ENCODE assay signal across 9 mouse cellular contexts in the genomic region with DNA sequence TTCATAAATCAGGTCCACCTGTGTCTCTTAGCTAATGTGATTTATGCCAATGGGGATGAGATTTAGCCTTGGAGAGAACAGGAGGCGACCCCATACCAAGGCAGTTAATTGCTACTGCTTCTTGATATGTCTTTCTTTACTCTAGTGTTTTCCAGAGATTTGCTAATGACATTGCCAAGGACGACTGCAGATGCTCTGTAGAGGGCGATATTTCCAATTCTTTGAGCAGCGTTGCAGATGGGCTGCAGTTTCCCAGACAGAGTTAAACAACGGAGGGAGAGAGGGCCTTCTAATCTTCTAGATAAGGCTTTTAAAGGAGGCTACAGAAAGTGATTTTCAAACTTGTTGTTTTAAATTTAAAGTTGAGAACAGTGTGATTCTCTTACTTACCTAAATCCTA.
DNase-seq lines count a peak whose midpoint lies in the region; ATAC-seq and TF ChIP-seq lines count a peak whose summit lies in the region.
"Had no signal": no experiment of that assay in that cellular context is flagged by ENCODE, and none has a peak within 500 bp of the region (broad histone marks: within the 10 kb centered on the region; RNA-seq: fewer than 3 reads in every experiment).

No protein-coding gene starts in this region.

- DNase-seq in forebrain, embryonic 11.5 days (ENCODE audit: low spot score) = no peak
- peak; percentile 49 for DNase-seq in limb, embryonic 14.5 days (ENCODE audit: low spot score)
- no peak for DNase-seq in limb, embryonic 10.5 days (ENCODE audit: low spot score)
- DNase-seq in CH12.LX (ENCODE audit: extremely low read depth) = no peak
- no peak for DNase-seq in Muller cell, postnatal 12 days (ENCODE audit: inconsistent ontology term)

- no peaks in the 10 kb centered on the region for H3K36me3 ChIP-seq in forebrain, embryonic 13.5 days (ENCODE audit: poor library complexity, severe bottlenecking)
- no peaks in the 10 kb centered on the region for H3K36me3 ChIP-seq in forebrain, embryonic 11.5 days (ENCODE audit: control insufficient read depth, insufficient read depth, low read length)
- no peaks in the 10 kb centered on the region for H3K36me3 ChIP-seq in limb, embryonic 14.5 days (ENCODE audit: control insufficient read depth, insufficient read depth, low read length)
- no peaks in the 10 kb centered on the region for H3K36me3 ChIP-seq in limb, embryonic 10.5 days
- no peaks in the 10 kb centered on the region for H3K36me3 ChIP-seq in CH12.LX (replicated peaks in 1 of 2; ENCODE audit: control insufficient read depth in 1 of 2, insufficient read depth in 1 of 2, low read length in 1 of 2)
- H3K36me3 ChIP-seq in hindbrain, embryonic 12.5 days = no peaks in the 10 kb centered on the region

- in situ Hi-C loops in CH12.LX (cut with MboI; ENCODE audit: low pct_ligation_motif_present, low pct_unique_long_range_greater_than_20kb, low sequenced_read_pairs) = no loop called here

- WGBS in forebrain, embryonic 13.5 days = 19% methylated on average over 5 of the region's 5 CpGs
- 25% methylated on average over 5 of the region's 5 CpGs for WGBS in forebrain, embryonic 11.5 days
- WGBS in limb, embryonic 14.5 days = 22% methylated on average over 5 of the region's 5 CpGs
- 34% methylated on average over 5 of the region's 5 CpGs for WGBS in limb, embryonic 10.5 days
- 33% methylated on average over 5 of the region's 5 CpGs for WGBS in hindbrain, embryonic 12.5 days

- H3K4me2 ChIP-seq in forebrain, embryonic 13.5 days = no peak overlapping the region
- H3K4me2 ChIP-seq in forebrain, embryonic 11.5 days (ENCODE audit: low read depth, low read length, severe bottlenecking) = no peak overlapping the region
- H3K4me2 ChIP-seq in limb, embryonic 14.5 days (replicated peaks; ENCODE audit: low read depth, low read length, severe bottlenecking) = no peak overlapping the region
- H3K4me2 ChIP-seq in CH12.LX (ENCODE audit: insufficient read depth, low read depth, poor library complexity, severe bottlenecking) = peak overlapping the region; percentile 63; the same call in 1 of the 2 replicates
- H3K4me2 ChIP-seq in hindbrain, embryonic 12.5 days (replicated peaks) = no peak overlapping the region
- H3K4me2 ChIP-seq: liver, embryonic 11.5 days had no signal

- H3K27me3 ChIP-seq in forebrain, embryonic 13.5 days = peaks cover 3% of the 10 kb centered on the region; the same call in 1 of the 2 replicates
- no peaks in the 10 kb centered on the region for H3K27me3 ChIP-seq in forebrain, embryonic 11.5 days (ENCODE audit: control insufficient read depth, insufficient read depth, low read length)
- H3K27me3 ChIP-seq in limb, embryonic 14.5 days (ENCODE audit: control insufficient read depth, insufficient read depth, low read length) = no peaks in the 10 kb centered on the region
- no peaks in the 10 kb centered on the region for H3K27me3 ChIP-seq in limb, embryonic 10.5 days (ENCODE audit: low read depth, poor library complexity, severe bottlenecking)
- no peaks in the 10 kb centered on the region for H3K27me3 ChIP-seq in CH12.LX (replicated peaks)
- H3K27me3 ChIP-seq in hindbrain, embryonic 12.5 days = no peaks in the 10 kb centered on the region

- H3K27ac ChIP-seq in forebrain, embryonic 13.5 days = no peak overlapping the region
- H3K27ac ChIP-seq in forebrain, embryonic 11.5 days (ENCODE audit: low read depth, low read length) = no peak overlapping the region
- H3K27ac ChIP-seq in limb, embryonic 14.5 days (replicated peaks; ENCODE audit: low read depth, low read length) = no peak overlapping the region
- no peak overlapping the region for H3K27ac ChIP-seq in limb, embryonic 10.5 days
- no peak overlapping the region for H3K27ac ChIP-seq in CH12.LX (ENCODE audit: insufficient read depth, low read depth)
- no peak overlapping the region for H3K27ac ChIP-seq in hindbrain, embryonic 12.5 days

- ATAC-seq in forebrain, embryonic 13.5 days = 0 out of 2 replicates have a peak, but pooled peaks have one; percentile 60
- ATAC-seq in forebrain, embryonic 11.5 days (replicated peaks; ENCODE audit: low FRiP score) = no peak
- no peak for ATAC-seq in limb, embryonic 14.5 days (ENCODE audit: low FRiP score, low read depth)
- 0 out of 2 replicates have a peak, but pooled peaks have one; percentile 33 for ATAC-seq in hindbrain, embryonic 12.5 days (ENCODE audit: low FRiP score)
- ATAC-seq in monocyte, adult 5-6 weeks (replicated peaks; ENCODE audit: insufficient number of reproducible peaks, low FRiP score, low TSS enrichment, poor library complexity, severe bottlenecking) = no peak

- no peak overlapping the region for H3K4me3 ChIP-seq in forebrain, embryonic 13.5 days
- H3K4me3 ChIP-seq in forebrain, embryonic 11.5 days (ENCODE audit: low read depth, low read length) = no peak overlapping the region
- H3K4me3 ChIP-seq in limb, embryonic 14.5 days (replicated peaks; ENCODE audit: low read length) = no peak overlapping the region
- no peak overlapping the region for H3K4me3 ChIP-seq in limb, embryonic 10.5 days
- H3K4me3 ChIP-seq in CH12.LX (replicated peaks in 1 of 3; ENCODE audit: low read depth in 2 of 3, low read length in 2 of 3, poor library complexity in 1 of 3) = no peak overlapping the region
- no peak overlapping the region for H3K4me3 ChIP-seq in hindbrain, embryonic 12.5 days

- no peak for TF ChIP-seq EP300 in CH12.LX (IDR thresholded peaks at IDR 0.05; ENCODE audit: low read length)

- TF ChIP-seq CTCF in CH12.LX (conservative IDR thresholded peaks at IDR 0.05 in 1 of 2, IDR thresholded peaks at IDR 0.05 in 1 of 2; ENCODE audit: low read depth in 2 of 2, low read length in 2 of 2) = peak in 1 of 2 experiments; percentile 67; a peak in 2 of 4 replicates

- H3K4me1 ChIP-seq in forebrain, embryonic 13.5 days = peaks cover 8% of the 10 kb centered on the region
- 0 out of 2 replicates have a peak, but pooled peaks cover 3% of the 10 kb centered on the region for H3K4me1 ChIP-seq in forebrain, embryonic 11.5 days (replicated peaks; ENCODE audit: control insufficient read depth, insufficient read depth, low read length)
- no peaks in the 10 kb centered on the region for H3K4me1 ChIP-seq in limb, embryonic 14.5 days (ENCODE audit: control insufficient read depth, insufficient read depth, low read length)
- 0 out of 2 replicates have a peak, but pooled peaks cover 9% of the 10 kb centered on the region for H3K4me1 ChIP-seq in limb, embryonic 10.5 days
- peaks cover 0 to 11% of the 10 kb centered on the region in 2 experiments; a peak in 1 of 4 replicates for H3K4me1 ChIP-seq in CH12.LX (ENCODE audit: control insufficient read depth in 1 of 2, insufficient read depth in 2 of 2)
- H3K4me1 ChIP-seq in hindbrain, embryonic 12.5 days = no peaks in the 10 kb centered on the region; the same call in 1 of the 2 replicates

- TF ChIP-seq POLR2A in limb, embryonic 14.5 days (IDR thresholded peaks at IDR 0.05; ENCODE audit: borderline replicate concordance, extremely low read depth, insufficient read depth, insufficient read length) = no peak
- no peak for TF ChIP-seq POLR2A in CH12.LX (IDR thresholded peaks at IDR 0.05; ENCODE audit: low read depth, low read length)

- no peaks in the 10 kb centered on the region for H3K9me3 ChIP-seq in forebrain, embryonic 13.5 days (replicated peaks)
- no peaks in the 10 kb centered on the region for H3K9me3 ChIP-seq in forebrain, embryonic 11.5 days (ENCODE audit: control insufficient read depth, low read length)
- no peaks in the 10 kb centered on the region for H3K9me3 ChIP-seq in limb, embryonic 14.5 days (ENCODE audit: control insufficient read depth, low read length)
- H3K9me3 ChIP-seq in limb, embryonic 10.5 days (replicated peaks) = no peaks in the 10 kb centered on the region
- no peaks in the 10 kb centered on the region for H3K9me3 ChIP-seq in CH12.LX (replicated peaks; ENCODE audit: low read length)
- no peaks in the 10 kb centered on the region for H3K9me3 ChIP-seq in hindbrain, embryonic 12.5 days (replicated peaks)

- peak; percentile 62 for TF ChIP-seq RAD21 in CH12.LX (IDR thresholded peaks at IDR 0.05; ENCODE audit: low read depth, low read length)

- dilution Hi-C loops in CH12.LX (cut with MboI; ENCODE audit: extremely low pct_ligation_motif_present, extremely low pct_unique_long_range_greater_than_20kb, low sequenced_read_pairs) = no loop called here

- no peaks in the 10 kb centered on the region for H3K79me2 ChIP-seq in CH12.LX (replicated peaks; ENCODE audit: control insufficient read depth, extremely low read depth, insufficient read depth, poor library complexity, severe bottlenecking)

- H3K9ac ChIP-seq in forebrain, embryonic 13.5 days = no peak overlapping the region
- no peak overlapping the region for H3K9ac ChIP-seq in forebrain, embryonic 11.5 days (ENCODE audit: low read length)
- H3K9ac ChIP-seq in limb, embryonic 14.5 days (ENCODE audit: low read depth, low read length, severe bottlenecking) = no peak overlapping the region
- H3K9ac ChIP-seq in CH12.LX (ENCODE audit: insufficient read depth, low read depth) = no peak overlapping the region
- H3K9ac ChIP-seq in hindbrain, embryonic 12.5 days = no peak overlapping the region

TF ChIP-seq in CH12.LX, 34 proteins besides CTCF, POLR2A, EP300 and RAD21:
- no peak for TF ChIP-seq IRF4 (IDR thresholded peaks at IDR 0.05; ENCODE audit: low read depth, low read length)
- TF ChIP-seq SIN3A (IDR thresholded peaks at IDR 0.05; ENCODE audit: low read length) = no peak
- TF ChIP-seq JUND (conservative IDR thresholded peaks at IDR 0.05; ENCODE audit: low read depth, low read length) = no peak
- TF ChIP-seq MEF2A (IDR thresholded peaks at IDR 0.05; ENCODE audit: borderline replicate concordance, low read depth, low read length) = no peak
- TF ChIP-seq CHD2 (IDR thresholded peaks at IDR 0.05; ENCODE audit: low read length) = no peak
- TF ChIP-seq NRF1 (IDR thresholded peaks at IDR 0.05; ENCODE audit: low read depth, low read length) = no peak
- TF ChIP-seq MAX (IDR thresholded peaks at IDR 0.05; ENCODE audit: low read length) = no peak
- TF ChIP-seq ELF1 (IDR thresholded peaks at IDR 0.05; ENCODE audit: low read depth, low read length) = no peak
- TF ChIP-seq NELFE (IDR thresholded peaks at IDR 0.05; ENCODE audit: low read depth, low read length) = no peak
- no peak for TF ChIP-seq ZKSCAN1 (IDR thresholded peaks at IDR 0.05; ENCODE audit: borderline replicate concordance, low read depth, low read length)
- TF ChIP-seq GABPA (IDR thresholded peaks at IDR 0.05; ENCODE audit: insufficient replicate concordance, low read depth, low read length) = no peak
- TF ChIP-seq ZC3H11A (IDR thresholded peaks at IDR 0.05; ENCODE audit: low read depth, low read length) = no peak
- TF ChIP-seq UBTF (IDR thresholded peaks at IDR 0.05; ENCODE audit: low read depth, low read length) = 0 out of 2 replicates have a peak, but pooled peaks have one; percentile 55
- TF ChIP-seq SMC3 (IDR thresholded peaks at IDR 0.05; ENCODE audit: low read depth, low read length) = peak; percentile 52
- TF ChIP-seq MAFK (IDR thresholded peaks at IDR 0.05; ENCODE audit: insufficient replicate concordance, low read length) = no peak
- TF ChIP-seq RCOR1 (conservative IDR thresholded peaks at IDR 0.05; ENCODE audit: low read depth, low read length) = no peak
TF ChIP-seq in CH12.LX: peak in this region for 2.

Comparison
In these comparisons a context has a peak if more than half of its experiments do, and no peak if none do; other contexts are left out.
1. ATAC-seq: peak in forebrain, embryonic 13.5 days (single experiment) and hindbrain, embryonic 12.5 days (single experiment); none in forebrain, embryonic 11.5 days (single experiment), limb, embryonic 14.5 days (single experiment) and monocyte, adult 5-6 weeks (single experiment).